Mouse (Mus musculus) left cerebral cortex, adult 9 months (tissue): ENCODE measurements around the gene Mettl7a2.
"Not testable (repeated sequence)": the region's sequence is repeated elsewhere in the genome, so short reads cannot be mapped to it uniquely, and the experiment has no call there.

Experiments used
- DNase-seq, 2 experiments: peaks; one replicate each; pipeline ENCODE4 v3.0.0; 2022; ENCODE audit warnings: low spot score in 2 of 2

Gene Mettl7a2

DNA sequence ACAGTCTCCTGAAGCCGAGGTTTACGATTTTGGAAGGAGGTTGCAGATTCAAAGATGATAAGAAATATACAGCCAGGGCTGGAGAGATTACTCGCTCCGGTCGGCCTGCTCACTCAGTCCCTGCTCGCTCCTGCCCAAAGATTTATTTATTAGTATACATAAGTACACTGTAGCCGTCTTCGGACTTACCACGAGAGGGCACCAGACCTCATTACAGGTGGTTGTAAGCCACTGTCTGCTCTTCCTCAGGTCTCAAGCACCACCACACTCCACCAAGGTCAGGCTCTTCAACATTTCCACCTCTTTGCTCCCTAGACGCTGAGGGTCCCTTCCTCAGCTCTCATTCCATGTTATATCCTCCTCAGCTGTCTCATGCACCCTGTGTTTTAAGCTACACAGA is 15.2 kb upstream of the Mettl7a2 start:
- DNase-seq: peak in 1 of 2 experiments; percentile 53

DNA sequence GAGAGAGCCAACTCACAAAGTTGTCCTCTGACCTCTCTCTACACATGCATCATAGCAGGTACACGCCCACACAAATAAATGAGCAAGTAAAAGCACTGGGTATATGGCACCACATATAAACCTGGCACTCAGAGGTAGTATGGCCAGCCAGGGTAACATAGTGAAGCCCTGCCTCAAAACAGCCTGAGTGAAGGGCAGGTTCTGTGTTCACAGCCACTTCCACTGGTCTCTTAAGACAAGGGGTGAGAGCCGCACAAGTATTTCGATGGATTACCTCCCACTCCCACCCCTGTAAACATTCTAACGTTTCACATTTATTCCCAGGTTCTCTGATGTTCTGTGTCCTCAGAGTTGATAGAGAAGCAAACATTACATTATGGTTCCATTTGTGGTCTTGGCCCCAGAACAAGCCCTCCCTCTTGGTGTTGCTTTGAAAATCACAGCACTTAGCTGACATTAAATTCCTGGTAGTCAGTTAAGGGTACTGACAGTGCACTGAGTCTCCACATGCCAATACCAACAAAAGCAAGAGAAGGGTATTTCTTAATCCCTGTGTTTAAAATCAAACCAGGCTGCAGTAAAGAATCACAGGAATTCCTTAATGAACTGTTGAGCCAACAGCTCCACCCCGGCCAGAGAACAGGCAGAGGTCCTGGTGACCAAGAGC is 11.6 kb upstream of the Mettl7a2 start:
- DNase-seq: not testable (repeated sequence)

DNA sequence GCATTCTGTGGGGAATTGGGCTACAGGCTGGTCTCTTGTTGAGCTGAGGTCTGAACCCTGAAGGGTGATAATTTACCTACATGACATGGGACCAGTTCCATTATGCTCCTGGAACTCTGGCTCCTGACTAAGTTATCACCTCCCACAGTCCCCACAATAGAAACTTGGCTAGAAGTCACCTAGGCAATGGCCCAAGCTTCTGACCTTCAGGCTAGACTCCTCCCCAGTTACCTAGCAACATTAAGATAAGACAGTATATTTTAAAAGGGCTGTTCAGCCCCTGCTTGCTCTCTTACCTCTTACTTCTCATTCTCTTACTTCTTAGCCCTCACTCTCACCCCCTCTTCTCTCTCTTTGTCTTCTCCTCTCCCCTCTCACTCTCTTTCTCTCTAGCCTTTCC is 7.5 kb upstream of the Mettl7a2 start:
- no peak for DNase-seq

DNA sequence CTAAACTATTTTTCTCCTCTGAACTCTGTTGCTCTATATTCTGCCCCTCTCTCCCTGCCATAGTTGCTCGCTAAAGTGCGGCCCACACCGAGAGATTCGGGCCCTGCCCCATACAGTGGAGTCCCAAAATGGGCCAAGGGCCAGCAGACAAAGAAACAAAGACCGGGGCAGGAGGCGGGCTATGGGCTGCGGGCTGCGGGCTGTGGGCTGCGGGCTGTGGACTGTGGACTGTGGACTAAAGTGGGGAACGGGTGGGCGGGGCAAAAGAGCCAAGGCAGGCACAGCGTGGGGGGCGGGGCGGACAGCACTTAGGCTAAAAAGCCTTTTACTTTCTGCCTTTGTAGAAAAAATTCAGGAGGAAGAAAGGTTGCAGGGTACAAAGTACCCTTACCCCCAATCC is 6.2 kb upstream of the Mettl7a2 start:
- DNase-seq: no peak

DNA sequence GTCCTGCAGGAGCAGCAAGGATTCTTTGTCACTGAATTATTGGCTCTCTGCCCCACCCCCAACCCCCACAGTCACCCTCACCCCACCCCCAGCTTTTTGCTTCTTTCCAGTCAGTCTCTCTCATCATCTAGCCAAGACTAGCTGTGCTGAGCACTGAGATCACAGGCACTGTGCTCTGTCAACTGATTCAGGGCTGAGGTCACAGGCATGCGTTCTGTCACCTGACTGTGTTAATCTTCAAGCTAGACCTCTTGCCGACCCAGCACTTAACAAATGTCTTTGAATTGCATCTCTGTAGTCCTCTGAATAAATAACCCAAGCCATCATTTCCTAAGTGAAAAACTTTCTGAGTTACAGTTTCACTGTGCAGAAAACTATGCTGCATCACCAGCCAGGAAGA is 3.5 kb upstream of the Mettl7a2 start:
- no peak for DNase-seq

DNA sequence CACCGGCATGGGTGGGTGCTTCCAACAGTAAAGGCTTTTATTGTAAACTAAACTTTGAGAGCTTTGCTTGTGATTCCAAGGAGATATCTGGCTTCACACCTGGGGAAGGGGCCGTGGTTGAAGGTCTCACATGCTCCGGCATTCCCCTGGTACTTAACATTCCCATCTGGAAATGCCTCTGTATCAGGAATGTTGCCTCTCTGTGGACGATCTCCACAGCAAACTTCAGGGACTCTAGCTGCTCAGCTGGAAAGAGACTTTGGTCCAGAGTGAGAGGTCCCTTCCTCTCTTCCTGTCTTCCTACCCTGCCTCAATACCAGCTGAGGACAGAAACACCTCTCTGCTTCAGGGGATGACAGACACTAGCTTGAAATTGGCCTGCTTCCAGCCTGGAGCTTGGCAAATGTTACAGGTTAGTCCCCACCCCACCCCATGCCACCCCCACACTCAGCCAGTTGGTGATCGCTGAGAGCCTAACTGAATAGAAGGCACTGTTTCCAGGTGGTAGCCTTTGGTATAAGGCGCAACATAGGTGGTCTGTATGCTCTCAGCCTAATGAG is 1.4 kb upstream of the Mettl7a2 start:
- DNase-seq: no peak

DNA sequence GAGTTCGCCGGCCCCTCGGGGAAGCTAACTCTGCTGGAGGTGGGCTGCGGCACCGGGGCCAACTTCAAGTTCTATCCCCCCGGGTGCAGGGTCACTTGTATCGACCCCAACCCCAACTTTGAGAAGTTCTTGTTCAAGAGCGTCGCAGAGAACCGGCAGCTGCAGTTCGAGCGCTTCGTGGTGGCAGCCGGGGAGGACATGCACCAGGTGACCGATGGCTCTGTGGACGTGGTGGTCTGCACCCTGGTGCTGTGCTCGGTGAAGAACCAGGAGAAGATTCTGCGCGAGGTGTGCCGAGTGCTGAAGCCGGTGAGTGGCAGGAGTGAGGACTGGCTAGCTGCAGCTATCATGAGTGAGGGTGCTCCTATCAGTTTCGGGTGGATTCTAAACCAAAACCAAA is 399 bp downstream of the Mettl7a2 start:
- DNase-seq: not testable (repeated sequence)

DNA sequence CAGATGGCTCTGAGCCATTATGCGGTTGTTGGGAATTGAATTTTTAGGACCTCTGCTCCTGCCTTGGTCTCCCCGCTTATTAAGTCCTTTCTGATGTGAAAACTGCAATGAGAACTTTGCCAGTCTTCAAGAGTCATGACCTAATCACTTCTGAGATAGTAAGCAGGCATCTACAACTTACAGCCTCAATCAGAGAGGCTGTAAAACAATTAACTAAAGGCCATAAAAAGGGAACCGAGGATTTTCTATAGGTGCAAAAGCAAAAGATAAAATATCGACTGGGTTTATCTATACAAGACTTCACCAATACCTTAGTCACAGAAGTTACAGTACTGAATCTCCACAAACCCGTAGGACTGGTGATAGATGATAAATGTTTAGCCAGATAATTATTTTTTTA is 2.9 kb downstream of the Mettl7a2 start:
- DNase-seq: no peak

DNA sequence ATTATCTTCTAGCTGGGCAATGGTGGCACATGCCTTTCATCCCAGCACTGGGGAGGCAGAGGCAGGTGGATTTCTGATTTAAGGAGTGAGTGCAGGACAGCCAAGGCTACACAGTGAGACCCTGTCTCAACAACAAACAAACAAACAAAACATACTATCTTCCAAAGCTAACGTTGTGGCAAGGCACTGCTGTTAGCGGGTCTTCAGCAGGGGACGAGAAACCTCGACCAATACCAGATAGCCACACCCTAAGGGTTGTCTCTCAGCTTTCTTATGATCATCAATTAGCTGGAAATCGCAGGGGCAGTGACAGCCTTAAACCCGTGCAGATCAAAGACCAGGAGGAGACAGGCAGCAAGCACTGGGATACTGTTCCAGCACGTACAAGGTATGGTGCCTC is 11.2 kb downstream of the Mettl7a2 start, which contains the start of gene Higd1c:
Higd1c (plus strand) TSS at position 301 of the 400 bp plus-strand sequence.
- DNase-seq: no peak

DNA sequence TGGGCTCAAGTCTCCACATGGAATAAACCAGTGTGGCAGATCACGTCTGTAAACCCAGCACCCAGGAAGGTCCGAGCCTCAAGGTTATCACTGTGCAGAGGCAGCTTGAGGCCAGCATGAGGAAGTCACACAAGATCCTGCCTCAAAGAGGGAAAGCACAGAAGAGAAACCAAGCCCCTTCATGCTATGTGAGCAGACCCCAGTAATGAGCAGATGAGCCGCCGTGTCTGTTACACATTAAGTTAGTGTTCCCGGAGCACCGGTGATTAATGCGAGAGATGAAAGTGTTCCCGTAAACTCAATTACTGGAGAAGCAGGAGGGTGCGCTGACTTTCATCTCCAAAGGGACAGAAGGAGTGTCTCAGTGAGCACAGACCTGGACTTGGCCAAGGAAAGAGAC is 13.0 kb downstream of the Mettl7a2 start:
- not testable (repeated sequence) for DNase-seq

DNA sequence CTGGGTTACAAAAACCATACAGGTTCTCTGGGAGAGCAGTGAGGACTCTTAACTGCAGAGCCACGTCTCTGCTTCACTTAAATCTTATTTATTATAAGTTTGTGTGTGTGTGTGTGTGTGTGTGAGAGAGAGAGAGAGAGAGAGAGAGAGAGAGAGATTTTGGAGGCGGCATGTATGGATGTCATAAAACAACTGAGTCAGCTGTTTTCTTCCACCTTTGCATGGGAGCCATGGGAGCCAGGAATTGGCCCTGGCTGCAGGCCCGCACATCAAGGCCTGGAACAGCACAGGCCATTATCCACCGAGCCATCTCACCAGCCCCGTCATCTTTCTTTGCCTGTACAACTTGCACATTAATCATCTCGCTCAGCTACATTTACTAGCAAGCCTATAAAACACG is 14.1 kb downstream of the Mettl7a2 start:
- DNase-seq: no peak

DNA sequence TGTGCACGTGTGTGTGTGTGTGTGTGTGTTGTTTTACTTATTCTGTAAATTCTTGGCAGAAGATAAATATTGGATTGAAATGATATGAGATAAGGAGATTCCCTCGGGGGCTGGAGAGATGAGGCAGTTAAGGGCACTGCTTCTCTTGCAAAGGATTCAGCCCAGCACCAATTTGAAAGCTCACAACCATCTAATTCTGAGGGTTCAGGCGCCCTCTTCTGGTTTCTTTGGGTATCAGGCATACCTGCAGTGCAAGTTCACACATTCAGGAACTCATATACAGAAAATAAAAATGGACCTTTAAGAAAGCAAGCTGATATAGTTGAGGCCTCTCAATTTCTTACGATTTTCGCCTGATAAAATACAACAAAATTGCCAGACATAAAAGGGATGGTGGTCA is 22.1 kb downstream of the Mettl7a2 start:
- peak in 1 of 2 experiments; percentile 79 for DNase-seq

DNA sequence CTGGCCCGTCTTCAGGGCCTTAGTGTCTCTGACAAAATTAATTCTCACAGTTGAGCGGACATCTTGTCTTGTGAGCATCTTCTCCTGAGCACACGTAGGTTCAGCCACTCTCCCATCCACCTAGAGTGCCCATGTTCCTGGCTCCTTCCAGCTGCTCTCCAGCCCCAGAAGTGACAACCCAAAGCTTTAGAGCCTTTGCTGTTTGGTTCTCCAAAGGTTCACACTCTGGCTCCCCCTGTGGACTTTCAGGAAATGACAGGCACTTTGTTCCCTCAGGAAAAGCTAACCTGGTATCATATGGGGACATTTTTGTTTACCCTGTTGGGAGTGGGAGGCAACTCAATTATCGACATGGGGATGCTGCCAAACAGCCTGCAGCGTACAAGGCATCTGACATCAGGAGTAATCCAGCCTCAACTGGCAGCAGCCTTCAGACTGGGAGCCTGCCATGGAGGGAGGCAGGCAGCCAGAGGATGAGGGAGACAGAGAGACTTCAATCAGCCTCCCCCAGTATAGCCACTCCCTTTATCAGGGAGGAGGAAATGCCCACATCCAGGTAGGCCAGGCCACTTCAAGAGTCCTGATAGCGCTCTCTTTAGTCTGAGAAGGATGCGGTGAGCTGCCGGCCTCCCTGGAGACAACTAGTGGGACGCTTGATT is 25.0 kb downstream of the Mettl7a2 start:
- not testable (repeated sequence) for DNase-seq

DNA sequence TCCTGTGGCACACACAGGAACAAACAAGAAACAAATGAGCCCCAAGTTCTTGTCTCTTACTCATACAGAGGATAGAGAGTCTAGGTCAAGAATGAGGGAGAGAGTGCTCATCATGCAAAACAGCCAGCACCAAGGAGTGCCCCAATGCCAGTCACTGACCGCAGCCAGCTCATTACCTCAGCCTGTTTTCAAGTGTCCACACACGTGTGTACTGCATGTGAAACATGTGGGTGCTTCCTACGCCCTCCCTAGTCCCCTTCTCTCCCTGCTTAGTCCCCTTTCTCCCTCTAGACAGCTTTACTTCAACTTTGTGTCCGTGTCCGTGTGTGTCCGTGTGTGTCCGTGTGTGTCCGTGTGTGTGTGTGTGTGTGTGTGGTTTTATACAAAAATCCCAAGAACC is 26.7 kb downstream of the Mettl7a2 start:
- DNase-seq: no peak

DNA sequence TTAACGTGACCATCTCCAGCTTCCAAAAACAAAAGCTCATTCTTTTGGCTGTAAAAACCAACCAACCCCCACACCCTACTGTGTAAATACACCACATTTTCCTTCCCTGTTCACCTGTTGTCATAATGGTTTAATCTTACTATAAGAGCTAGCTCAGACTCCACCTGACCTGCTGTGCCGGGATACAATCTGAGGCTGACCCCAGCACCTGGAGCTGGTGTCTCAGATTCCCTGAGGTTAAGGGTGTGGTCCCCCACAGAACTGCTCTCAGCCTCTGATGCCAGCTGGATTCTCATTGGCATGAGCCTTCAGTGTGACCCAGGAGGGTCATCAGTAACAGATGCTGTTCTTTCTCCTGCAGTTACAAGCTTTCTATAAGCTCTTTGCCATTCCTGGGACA is 27.1 kb downstream of the Mettl7a2 start:
- DNase-seq: no peak

DNA sequence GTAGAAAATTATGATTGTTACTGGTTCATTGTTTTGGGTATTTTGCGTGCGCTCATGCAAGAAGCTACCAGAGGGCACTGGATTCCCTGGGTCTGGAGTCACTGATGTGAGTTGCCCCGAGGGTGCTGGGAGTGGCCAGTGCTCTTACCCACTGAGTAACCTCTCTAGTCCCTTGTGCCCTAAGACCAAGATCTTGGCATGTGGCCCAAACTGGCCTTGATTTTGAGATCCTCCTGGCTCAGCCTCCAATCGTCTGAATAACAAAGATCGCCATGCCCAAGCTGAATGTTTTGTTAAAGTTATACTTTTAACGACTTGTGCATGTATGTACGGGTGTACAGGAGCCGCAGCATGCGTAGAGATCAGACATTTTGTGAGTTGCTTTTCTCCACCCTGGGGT is 32.7 kb downstream of the Mettl7a2 start:
- DNase-seq: no peak

DNA sequence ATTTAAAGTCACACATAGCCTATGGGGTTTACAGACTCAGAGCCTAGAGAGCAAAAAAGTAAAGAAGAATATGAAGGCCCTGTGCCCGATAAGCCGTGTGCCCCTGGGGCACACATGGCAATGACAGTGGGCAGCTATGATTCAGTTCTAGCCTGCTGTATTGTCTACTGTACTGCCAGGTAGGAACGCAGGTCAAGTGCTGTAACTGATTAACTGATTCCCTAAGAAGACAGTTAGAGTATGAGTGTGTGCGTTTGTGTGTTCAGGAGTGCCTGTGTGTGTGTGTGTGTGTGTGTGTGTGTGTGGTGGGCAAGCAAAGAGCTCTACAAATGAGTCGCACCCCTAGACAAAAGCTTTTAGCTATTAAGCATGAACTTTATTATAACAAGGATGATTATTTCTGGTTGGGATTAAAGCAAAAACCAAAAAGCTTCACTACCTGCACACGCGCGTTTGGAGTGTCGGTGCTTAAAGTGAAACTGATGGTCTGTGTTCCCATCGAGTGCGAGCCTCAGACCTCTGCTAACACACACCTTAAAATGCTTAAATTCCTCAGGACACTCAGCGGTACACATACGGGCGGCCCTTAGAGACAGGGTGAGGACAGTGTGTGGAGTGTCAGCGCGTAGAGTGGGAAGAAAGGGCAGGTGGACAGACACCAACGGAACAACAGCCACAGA is 34.7 kb downstream of the Mettl7a2 start:
- no peak for DNase-seq

DNA sequence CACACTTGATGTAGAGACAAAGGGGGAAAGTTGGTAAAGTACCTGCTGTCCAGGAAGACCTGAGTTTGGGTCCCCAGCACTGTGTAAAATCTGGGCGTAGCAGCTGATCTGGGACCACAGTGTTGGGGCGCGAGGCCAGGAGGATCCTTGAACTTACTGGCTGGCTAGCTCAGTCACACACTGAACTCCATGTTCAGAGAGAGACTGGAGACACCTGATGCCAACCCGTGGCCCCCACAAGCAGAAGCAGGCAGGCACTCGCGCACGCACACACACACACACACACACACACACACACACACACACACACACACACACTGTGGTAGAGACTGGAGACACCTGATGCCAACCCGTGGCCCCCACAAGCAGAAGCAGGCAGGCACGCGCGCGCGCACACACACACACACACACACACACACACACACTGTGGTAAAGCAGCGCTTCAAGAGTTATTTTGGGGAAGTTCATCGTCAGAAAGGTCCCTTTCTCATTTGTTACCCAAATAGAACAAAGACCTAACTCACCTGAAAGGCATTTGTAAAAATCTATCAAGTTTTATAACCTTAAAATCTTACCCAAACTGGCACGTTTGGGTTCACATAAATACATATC is 35.3 kb downstream of the Mettl7a2 start:
- DNase-seq: no peak

DNA sequence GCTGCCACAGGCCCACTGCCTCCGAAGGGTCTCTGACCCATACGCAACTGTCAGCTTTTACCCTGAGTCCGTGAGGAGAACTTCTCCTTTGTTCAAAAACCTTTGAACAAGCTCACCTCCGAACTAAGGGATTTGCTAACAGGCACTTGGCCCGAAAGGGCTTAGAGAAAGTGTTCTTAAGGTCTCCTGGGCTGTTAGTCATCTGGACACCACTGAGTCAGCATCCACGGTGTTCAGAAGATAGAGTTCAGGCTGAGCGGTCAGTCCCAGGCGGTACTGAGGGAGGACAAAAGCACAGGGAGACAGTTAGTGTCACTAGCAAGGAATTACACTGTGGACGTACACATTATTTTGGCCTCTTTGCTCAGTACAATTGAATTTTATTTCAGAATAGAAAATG is 35.9 kb downstream of the Mettl7a2 start:
- DNase-seq: no peak

DNA sequence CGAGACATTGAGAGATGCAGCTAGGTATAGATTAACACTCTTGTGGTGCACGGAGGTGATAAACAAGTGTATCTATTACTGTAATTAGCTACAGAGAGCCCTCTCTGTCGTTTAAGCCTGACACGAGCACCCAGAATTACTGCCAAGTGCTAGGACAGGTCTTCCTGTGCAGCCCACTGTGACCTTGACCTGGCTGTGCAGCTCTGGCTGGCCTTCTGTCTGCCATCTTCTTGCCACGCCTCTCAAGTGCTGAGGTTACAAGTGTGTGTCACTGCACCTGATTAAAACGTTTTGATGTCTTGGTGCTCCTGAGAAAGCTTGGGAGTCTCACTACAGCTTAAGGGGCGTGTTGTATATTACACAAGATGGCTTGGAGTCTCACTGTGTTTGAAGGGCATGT is 38.1 kb downstream of the Mettl7a2 start:
- no peak for DNase-seq

DNA sequence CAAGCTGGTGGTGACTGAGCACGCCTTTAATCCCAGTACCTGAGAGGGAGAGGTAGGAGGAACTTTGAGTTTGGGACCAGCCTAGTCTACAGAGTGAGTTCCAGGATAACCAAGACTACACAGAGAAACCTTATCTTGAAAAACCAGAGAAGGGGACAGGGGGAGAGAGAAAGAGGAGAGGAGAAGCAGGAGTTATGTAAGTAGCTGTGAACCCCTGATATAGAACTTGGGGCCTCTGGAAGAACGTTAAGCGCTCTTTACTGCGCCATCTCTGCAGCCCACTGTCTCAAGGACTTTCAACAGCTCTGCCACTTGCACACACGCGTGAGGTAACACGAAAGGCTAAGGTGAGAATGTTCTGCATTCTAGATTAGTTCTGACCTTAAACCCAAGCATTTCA is 38.6 kb downstream of the Mettl7a2 start:
- DNase-seq: no peak

DNA sequence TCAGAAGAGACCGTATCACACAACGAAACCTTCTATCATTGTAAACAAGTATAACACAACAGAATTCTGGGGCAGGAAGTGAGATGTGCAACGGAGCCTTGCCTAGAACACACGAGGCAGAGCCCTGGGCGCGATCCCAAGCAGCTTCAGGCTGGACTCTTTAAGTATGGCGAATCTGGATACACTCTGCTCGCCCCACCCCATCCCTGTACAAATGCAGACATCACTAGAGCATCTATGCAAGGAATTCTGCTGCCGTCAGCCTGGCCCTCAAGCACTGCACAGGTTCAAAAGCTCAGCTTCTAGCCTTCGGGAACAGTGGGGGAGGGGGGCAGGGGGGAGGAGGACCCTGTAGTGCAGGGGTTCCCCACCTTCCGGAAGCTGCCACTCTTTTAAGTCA is 40.0 kb downstream of the Mettl7a2 start:
- no peak for DNase-seq
